In genomic region chr2:29573591-29573990, GRCm38 (mm10) we compare ENCODE assay signal across 9 mouse cellular contexts. TPM values are rescaled to one million over a fixed set of nuclear protein-coding genes. Genes with fewer than 3 reads are reported as not detected.
A peak's percentile ranks its signal among the peaks of the same experiment; 100 is the strongest.
DNase-seq lines count a peak whose midpoint lies in the region; ATAC-seq and TF ChIP-seq lines count a peak whose summit lies in the region.
"Had no signal": no experiment of that assay in that cellular context is flagged by ENCODE, and none has a peak within 500 bp of the region (broad histone marks: within the 10 kb centered on the region; RNA-seq: fewer than 3 reads in every experiment).

No protein-coding gene starts in this region.

- H3K4me1 ChIP-seq in forebrain, embryonic 11.5 days (replicated peaks; ENCODE audit: control insufficient read depth, insufficient read depth, low read length), result peaks cover 6% of the 10 kb centered on the region
- H3K4me1 ChIP-seq in forebrain, embryonic 15.5 days, result peaks cover 6% of the 10 kb centered on the region
- 0 out of 2 replicates have a peak, but pooled peaks cover 3% of the 10 kb centered on the region for H3K4me1 ChIP-seq in hindbrain, postnatal 0 days (ENCODE audit: insufficient read depth, low read length)

- no peak overlapping the region for H3K9ac ChIP-seq in forebrain, embryonic 11.5 days (ENCODE audit: low read length)
- no peak overlapping the region for H3K9ac ChIP-seq in forebrain, embryonic 15.5 days (replicated peaks)
- H3K9ac ChIP-seq in hindbrain, postnatal 0 days (replicated peaks; ENCODE audit: low read length), result no peak overlapping the region
- H3K9ac ChIP-seq: heart, embryonic 15.5 days had no signal

- 6% methylated on average over 5 of the region's 5 CpGs for WGBS in forebrain, embryonic 11.5 days
- 5% methylated on average over 5 of the region's 5 CpGs for WGBS in forebrain, embryonic 15.5 days
- WGBS in hindbrain, postnatal 0 days, result 13% methylated on average over 5 of the region's 5 CpGs

- no peaks in the 10 kb centered on the region for H3K9me3 ChIP-seq in forebrain, embryonic 11.5 days (ENCODE audit: control insufficient read depth, low read length)
- H3K9me3 ChIP-seq in forebrain, embryonic 15.5 days, result no peaks in the 10 kb centered on the region
- H3K9me3 ChIP-seq in hindbrain, postnatal 0 days (ENCODE audit: low read length), result no peaks in the 10 kb centered on the region
- H3K9me3 ChIP-seq: heart, embryonic 15.5 days had no signal

- H3K4me2 ChIP-seq in forebrain, embryonic 11.5 days (ENCODE audit: low read depth, low read length, severe bottlenecking), result no peak overlapping the region
- H3K4me2 ChIP-seq in forebrain, embryonic 15.5 days (replicated peaks), result no peak overlapping the region
- H3K4me2 ChIP-seq in hindbrain, postnatal 0 days (ENCODE audit: low read depth, low read length), result no peak overlapping the region
- H3K4me2 ChIP-seq: heart, embryonic 15.5 days had no signal

- no peaks in the 10 kb centered on the region for H3K27me3 ChIP-seq in forebrain, embryonic 11.5 days (ENCODE audit: control insufficient read depth, insufficient read depth, low read length)
- H3K27me3 ChIP-seq in forebrain, embryonic 15.5 days, result no peaks in the 10 kb centered on the region
- no peaks in the 10 kb centered on the region for H3K27me3 ChIP-seq in hindbrain, postnatal 0 days (ENCODE audit: insufficient read depth, low read length)

- H3K27ac ChIP-seq in forebrain, embryonic 11.5 days (ENCODE audit: low read depth, low read length), result no peak overlapping the region
- H3K27ac ChIP-seq in forebrain, embryonic 15.5 days (replicated peaks), result no peak overlapping the region
- H3K27ac ChIP-seq in hindbrain, postnatal 0 days, result no peak overlapping the region
- H3K27ac ChIP-seq: heart, embryonic 15.5 days had no signal

- H3K4me3 ChIP-seq in forebrain, embryonic 11.5 days (ENCODE audit: low read depth, low read length), result no peak overlapping the region
- H3K4me3 ChIP-seq in forebrain, embryonic 15.5 days, result no peak overlapping the region
- no peak overlapping the region for H3K4me3 ChIP-seq in hindbrain, postnatal 0 days (ENCODE audit: low read length)
- H3K4me3 ChIP-seq: heart, embryonic 15.5 days had no signal

- no peaks in the 10 kb centered on the region for H3K36me3 ChIP-seq in forebrain, embryonic 11.5 days (ENCODE audit: control insufficient read depth, insufficient read depth, low read length)
- H3K36me3 ChIP-seq in forebrain, embryonic 15.5 days, result no peaks in the 10 kb centered on the region
- H3K36me3 ChIP-seq in hindbrain, postnatal 0 days (ENCODE audit: insufficient read depth, low read length), result no peaks in the 10 kb centered on the region
- H3K36me3 ChIP-seq: heart, embryonic 15.5 days had no signal

- ATAC-seq in forebrain, embryonic 11.5 days (replicated peaks; ENCODE audit: low FRiP score), result no peak
- ATAC-seq in forebrain, embryonic 15.5 days (replicated peaks), result no peak
- peak; percentile 52; the same call in 1 of the 2 replicates for ATAC-seq in hindbrain, postnatal 0 days
- ATAC-seq in megakaryocyte progenitor cell, adult 5-6 weeks (replicated peaks; ENCODE audit: poor library complexity), result peak; percentile 90
- no peak for ATAC-seq in monocyte, adult 5-6 weeks (replicated peaks; ENCODE audit: insufficient number of reproducible peaks, low FRiP score, low TSS enrichment, poor library complexity, severe bottlenecking)

- TF ChIP-seq CTCF in hindbrain, postnatal 0 days (IDR thresholded peaks at IDR 0.05; ENCODE audit: low read depth), result no peak

- peak; percentile 88 for DNase-seq in forebrain, embryonic 11.5 days (ENCODE audit: low spot score)
- peak; percentile 47 for DNase-seq in CD4-positive helper T cell, adult 2 months (ENCODE audit: low read depth, low spot score)
- peak; percentile 52 for DNase-seq in c-Kit-positive CD71-positive TER-119-positive erythroid progenitor cells, embryonic 14.5 days (ENCODE audit: low spot score)
- peak; percentile 59 for DNase-seq in hindbrain, postnatal 0 days (ENCODE audit: low spot score)
- DNase-seq in thymus, postnatal 36 days, result peak; percentile 38 to 43

RNA-seq across cellular contexts. Expression of gene Rapgef1, which starts 45.9 kb away (rescaled TPM):
- 23.0 and 26.2 TPM in 2 replicates for polyA plus RNA-seq in forebrain, embryonic 11.5 days (2014; fragmentation: Nextera tagmentation; extraction: Ambion mirVana)
- 22.3 and 27.0 TPM in 2 replicates for polyA plus RNA-seq in forebrain, embryonic 15.5 days (2015; fragmentation: Nextera tagmentation; extraction: Ambion mirVana)
- total RNA-seq in hindbrain, postnatal 0 days (2014; rRNA removed), result 91.3 and 94.0 TPM in 2 replicates
- polyA plus RNA-seq in hindbrain, postnatal 0 days (2015; fragmentation: Nextera tagmentation; extraction: Ambion mirVana), result 13.7 and 14.4 TPM in 2 replicates
- 19.4 and 21.7 TPM in 2 replicates for total RNA-seq in megakaryocyte progenitor cell, adult 5-6 weeks (2015)
- total RNA-seq in megakaryocyte progenitor cell, adult 5-6 weeks (2017), result 22.9 and 24.9 TPM in 2 replicates
- 62.3 to 108 TPM (median 83.0 TPM) in 3 replicates for total RNA-seq in monocyte, adult 5-6 weeks (2017)

Comparison
In these comparisons a context has a peak if more than half of its experiments do, and no peak if none do; other contexts are left out.
1. ATAC-seq: peak in hindbrain, postnatal 0 days (single experiment) and megakaryocyte progenitor cell, adult 5-6 weeks (single experiment); none in forebrain, embryonic 11.5 days (single experiment), forebrain, embryonic 15.5 days (single experiment) and monocyte, adult 5-6 weeks (single experiment).
2. Peak in every context shown above with its lines, with median percentiles within 50 percentile points of each other: DNase-seq.